Mouse (Mus musculus) induced T-regulatory cell, adult 2 months (primary cell): ENCODE measurements around the gene Dennd2c.
"Not testable (repeated sequence)": the region's sequence is repeated elsewhere in the genome, so short reads cannot be mapped to it uniquely, and the experiment has no call there.

Experiments
- DNase-seq: peaks from one replicate; pipeline ENCODE4 v3.0.0-alpha.2; 2012; ENCODE audit warnings: low read depth

The Dennd2c gene

DNA sequence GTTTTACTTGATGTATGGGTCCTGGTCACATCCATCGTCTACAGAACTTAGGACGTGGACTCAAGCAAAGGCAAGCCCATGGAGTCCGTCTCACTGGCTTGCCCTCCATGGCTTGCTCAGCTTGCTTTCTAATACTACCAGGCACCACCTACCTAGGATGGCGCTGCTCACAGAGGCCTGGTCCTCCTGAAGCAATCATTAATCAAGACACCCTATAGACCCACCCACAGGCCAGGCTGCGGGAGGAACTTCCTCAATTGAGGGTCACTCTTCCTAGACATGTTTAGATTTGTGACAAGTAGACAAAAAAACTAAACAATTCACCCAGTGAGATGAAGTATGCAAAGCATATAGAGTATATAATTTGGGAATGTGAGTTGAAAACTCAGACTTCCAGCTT is 9.8 kb downstream of the Dennd2c start:
- DNase-seq = no peak

GRCm38 (mm10) chr3:103123636-103124035 is 21.2 kb downstream of the Dennd2c start:
- no peak for DNase-seq

GRCm38 (mm10) chr3:103126138-103126537 is 23.7 kb downstream of the Dennd2c start:
- no peak for DNase-seq

DNA sequence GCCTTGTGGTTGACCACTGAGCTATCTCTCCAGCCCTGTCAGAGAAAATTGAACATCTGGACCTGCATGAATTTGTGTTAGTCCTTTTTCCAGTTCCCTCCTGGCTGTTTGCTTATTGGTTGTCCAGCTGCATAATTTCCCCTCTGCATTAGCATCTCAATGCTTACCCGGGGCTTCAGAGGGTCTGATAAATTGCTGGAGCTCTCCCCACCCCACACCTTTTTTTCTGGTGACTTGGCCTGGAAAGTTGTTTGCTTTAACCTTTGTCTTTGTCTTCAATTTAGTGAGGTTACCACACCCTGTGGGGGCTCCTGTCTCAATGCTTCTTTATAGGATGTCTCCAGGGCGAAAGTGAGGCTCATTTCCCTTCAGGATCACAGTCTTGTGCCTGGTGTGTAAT is 24.8 kb downstream of the Dennd2c start:
- no peak for DNase-seq

- no peak for DNase-seq
These were observed 25.3 kb downstream of the Dennd2c start for GRCm38 (mm10) chr3:103127721-103128120.

GRCm38 (mm10) chr3:103128251-103128650 is 25.8 kb downstream of the Dennd2c start:
- no peak for DNase-seq

DNA sequence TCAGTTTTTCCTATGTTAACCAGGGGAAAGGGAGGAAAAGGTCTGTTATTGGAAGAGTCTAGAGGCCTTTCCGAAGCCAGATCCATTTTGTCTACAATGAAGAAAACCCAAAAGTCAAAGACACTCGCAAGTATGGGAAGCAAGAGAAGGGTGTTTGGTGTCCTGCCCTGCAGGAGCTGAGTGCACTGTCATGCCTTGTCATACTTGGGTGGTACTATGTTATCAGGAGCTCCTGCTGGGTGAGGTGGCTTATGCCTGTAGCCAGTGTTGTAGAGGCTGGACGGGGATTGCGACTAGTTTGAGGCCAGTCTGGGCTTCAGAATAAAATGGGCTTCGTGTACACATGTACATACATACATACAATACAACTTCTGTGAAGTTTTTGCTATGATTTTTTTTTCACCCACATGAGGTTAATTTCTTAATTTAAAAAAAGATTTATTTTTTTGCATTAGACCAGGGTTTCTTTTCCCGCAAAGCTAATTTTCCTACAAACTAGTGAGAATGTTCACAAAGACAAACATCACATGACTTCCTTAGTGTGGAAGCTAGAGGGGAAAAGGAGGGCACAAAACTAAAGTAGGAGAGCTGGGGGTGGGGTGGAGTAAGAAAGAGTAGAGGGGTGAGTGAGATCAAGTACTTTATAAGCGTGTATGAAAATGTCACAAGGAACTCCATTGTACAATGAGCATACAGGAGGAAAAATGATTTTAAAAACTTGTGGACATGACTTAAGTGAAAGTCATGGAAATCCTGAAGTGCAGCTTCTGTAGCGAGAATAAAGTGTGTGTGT is 27.2 kb downstream of the Dennd2c start:
- DNase-seq = no peak

GRCm38 (mm10) chr3:103130236-103130751 is 27.9 kb downstream of the Dennd2c start:
- peak; percentile 23 for DNase-seq

DNA sequence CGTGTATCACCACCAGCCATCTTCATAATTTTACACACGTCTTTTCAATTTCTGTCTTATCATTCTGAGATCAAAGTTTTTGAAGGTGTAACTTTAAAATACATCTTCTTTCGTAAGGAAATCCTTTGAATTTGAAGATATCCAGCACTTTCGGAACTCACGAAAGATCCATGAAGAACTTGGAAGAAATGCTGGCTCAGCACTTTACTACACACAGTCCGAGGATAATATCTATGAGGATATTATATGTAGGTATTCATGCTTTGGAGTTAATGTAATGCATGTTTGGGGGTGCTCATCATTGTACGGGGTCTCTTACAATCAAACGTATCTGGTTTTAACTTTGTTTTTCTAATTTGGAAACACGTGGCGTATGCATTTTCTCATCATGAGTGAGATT is 30.7 kb downstream of the Dennd2c start:
- no peak for DNase-seq

DNA sequence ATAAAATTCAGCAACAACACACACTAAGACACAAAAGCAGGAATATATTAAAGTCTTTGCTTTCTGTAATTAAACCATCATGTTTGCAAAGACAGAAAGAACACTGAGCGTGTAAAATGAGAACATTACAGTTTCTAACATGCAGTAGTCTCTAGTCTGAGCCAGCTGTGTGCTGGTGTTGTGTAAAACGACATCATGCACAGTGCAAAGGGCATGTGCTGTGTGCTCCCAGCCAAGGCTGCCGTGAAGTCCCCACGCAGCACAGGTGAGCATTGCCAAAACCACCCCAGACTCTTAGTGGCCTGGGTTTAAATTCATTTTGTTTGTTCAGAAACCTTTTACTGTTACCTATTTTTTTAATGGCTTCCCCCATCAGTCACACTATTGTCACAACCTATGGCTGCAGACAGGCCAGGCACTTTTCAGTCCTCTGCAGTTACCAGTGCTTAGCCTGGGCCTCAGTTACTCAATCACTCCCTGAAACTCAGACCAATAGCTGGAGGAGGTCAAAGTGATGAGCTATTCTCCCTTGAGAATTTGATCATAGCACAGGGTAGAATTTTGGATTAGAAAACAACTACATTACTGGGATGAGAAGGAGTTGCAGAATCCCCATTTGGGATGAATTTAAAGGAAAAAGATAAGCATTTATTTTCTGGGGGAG is 34.1 kb downstream of the Dennd2c start:
- DNase-seq = no peak

- DNase-seq = no peak
These were observed 36.6 kb downstream of the Dennd2c start for GRCm38 (mm10) chr3:103139047-103139446.

GRCm38 (mm10) chr3:103140095-103140838 is 37.9 kb downstream of the Dennd2c start:
- not testable (repeated sequence) for DNase-seq

- no peak for DNase-seq
These were observed 38.9 kb downstream of the Dennd2c start for GRCm38 (mm10) chr3:103141287-103141686.

GRCm38 (mm10) chr3:103142366-103142765 is 40.0 kb downstream of the Dennd2c start:
- no peak for DNase-seq

- no peak for DNase-seq
These were observed 42.9 kb downstream of the Dennd2c start for GRCm38 (mm10) chr3:103145336-103145735.

DNA sequence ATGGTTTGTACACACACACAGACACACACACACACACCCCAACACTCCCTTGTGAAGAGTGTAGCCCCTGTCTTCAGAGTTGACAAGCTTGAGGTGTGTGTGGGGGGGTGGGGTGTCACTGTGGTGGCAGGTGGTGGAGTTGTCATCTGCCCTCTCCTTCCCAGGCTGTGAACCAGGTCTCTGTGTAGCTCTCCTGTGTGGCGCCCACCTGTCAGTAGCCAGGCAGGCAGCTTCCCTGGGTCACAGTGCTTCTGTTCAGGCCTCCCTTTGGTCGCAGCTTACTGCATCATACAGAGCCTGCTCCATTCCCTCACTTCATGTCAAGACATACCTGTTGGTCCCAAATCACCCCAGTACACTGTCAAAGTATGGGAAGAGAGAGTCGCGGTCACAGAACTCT is 43.4 kb downstream of the Dennd2c start:
- no peak for DNase-seq

DNA sequence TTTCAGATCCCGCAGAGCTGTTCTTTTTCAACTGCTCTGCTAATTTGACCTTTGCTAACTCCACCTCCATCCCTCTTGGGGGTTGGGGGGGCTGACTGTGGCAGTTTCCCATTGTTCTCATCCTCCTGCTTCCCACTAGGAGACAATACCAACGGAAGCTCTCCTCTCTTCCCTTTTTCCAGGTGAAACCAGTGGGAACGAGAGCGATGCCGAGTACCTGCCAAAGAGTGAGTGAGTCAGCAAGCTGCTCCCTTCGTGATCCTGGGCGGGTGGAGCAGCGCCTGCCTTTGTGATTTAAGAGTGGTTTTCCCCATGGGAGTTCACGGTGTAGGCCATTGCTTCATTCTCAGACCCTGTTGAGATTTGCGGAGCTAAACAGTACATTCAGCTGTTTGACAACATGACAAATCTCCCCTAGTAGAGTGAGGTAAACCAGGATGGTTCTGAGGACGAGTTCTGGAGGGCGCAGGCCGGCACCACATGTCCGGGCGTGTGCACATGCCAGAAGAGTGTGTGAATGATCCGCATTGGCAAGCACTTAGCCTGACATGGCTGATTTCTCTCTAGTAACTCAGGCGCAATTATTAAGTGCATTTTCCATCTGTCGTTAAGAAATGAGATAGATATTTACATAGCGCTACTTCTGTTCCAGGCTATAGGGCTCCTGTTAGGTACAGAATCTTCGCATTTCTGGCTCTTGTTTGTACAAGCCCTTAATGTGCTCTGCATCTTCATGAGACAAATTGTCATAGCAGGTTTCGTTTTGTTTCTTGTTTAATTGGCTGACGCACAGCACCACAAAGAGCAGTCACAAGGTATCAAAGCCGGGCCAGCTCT is 44.1 kb downstream of the Dennd2c start:
- DNase-seq = no peak

DNA sequence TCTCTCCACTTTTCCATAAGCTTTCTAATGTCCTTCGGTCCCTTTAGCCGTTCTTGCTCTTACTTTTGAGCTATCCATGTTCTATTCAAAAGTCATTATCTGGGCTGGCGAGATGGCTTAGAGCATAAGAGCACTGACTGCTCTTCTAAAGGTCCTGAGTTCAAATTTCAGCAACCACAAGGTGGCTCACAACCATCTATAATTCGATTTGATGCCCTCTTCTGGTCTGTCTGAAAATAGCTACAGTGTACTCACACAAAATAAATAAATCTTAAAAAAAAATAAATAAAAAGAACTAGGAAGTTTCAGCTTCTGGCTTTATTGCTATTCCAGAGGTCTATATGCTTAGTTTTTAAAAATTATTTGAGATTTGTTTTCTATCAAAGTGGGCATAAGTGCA is 45.4 kb downstream of the Dennd2c start:
- DNase-seq = no peak

- no peak for DNase-seq
These were observed 46.5 kb downstream of the Dennd2c start for GRCm38 (mm10) chr3:103148941-103149340.

GRCm38 (mm10) chr3:103153761-103154160 is 51.4 kb downstream of the Dennd2c start:
- DNase-seq = no peak

DNA sequence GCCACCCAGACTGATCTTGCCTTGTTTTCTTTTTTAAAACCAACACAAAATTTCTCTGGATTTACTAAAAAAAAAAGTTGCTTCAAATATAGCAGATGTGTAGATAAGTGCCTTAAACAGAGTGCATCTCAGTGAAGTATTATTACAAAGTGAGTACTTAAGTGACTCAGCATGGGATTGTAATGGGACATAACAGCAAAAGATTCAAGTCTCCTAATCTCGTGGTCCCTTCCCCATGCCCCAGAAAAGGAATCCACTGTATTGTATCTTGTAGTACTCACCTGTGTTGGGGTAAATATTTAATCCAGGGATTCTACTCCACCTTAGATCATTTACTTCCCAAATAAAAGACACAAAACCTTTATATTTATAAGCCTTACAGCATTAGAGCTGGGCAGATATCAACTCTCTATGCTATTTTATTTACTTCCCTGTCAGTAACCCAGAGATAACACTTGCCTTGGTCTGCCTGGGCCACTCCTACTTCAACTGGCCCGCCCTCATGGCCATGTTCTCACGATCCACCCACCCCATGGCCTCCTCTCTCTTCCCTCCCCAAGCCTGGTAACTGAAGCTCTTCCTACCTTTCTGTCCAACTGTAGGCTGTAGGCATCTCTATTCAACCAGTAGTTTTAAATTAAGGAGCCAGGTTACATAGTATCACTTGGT is 57.0 kb downstream of the Dennd2c start:
- DNase-seq = no peak
